Mouse (Mus musculus): ENCODE results near the gene Esrrg.

- TF ChIP-seq POLR2A (IDR thresholded peaks at IDR 0.05; ENCODE audit: control insufficient read depth in 1 of 2, insufficient read depth in 1 of 2, low read depth in 1 of 2, low read length in 2 of 2, poor library complexity in 1 of 2) (no peak), POLR2AphosphoS2 (IDR thresholded peaks at IDR 0.05; ENCODE audit: low read length) (no peak), ZKSCAN1 (IDR thresholded peaks at IDR 0.05; ENCODE audit: low read depth, low read length) (no peak)
These were observed 57.5 kb downstream of the Esrrg start for GRCm38 (mm10) chr1:187665901-187666600.
